Mouse (Mus musculus): ENCODE results near the gene Galr3.

Galr3 gene

DNA sequence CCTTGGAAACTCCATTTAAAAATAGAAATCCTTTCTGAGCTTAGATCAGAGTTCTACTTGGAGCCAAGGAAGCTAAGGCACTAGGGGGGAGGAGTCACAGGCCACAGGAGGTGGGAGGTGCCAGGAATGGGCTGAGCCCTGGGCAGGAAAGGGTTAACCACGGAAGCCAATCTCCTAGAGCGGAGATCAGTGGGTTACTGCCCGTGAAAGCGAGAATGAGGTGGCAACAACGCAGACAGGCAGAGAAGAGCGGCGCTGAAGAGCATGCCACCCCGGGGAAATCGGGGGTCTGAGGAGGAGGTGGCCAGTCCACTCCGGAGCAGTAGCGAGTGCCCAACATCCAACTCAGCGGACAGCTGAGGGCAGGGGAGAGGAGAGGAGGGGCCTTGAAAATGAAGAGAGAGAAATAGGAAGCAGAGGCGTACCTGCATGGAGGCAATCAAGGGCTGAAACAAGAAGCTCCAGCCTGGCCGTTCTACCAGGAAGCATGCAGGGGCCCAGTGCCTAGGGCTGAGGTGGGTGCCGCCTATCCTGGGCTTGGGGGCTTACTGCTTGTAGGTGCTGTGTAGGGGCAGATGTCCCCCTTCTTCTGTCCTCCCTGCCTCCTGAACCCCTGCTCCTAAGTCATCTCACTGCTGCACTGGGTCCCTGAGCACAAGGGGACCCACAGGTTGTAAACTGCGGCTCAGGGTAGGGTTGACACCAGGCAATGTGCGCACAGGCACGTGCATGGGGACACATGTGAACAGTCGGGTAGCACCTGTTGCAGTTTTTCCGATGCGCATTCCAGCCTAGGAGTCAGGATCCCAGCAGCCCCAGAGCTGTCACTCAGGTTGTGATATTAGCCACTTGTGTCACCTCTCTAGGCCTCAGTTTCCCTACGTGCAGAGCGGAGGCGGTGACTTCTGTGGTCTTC is 926 bp upstream of the Galr3 start:
- no peak for TF ChIP-seq GATA4 (IDR thresholded peaks at IDR 0.05; ENCODE audit: insufficient replicate concordance, low read length)

DNA sequence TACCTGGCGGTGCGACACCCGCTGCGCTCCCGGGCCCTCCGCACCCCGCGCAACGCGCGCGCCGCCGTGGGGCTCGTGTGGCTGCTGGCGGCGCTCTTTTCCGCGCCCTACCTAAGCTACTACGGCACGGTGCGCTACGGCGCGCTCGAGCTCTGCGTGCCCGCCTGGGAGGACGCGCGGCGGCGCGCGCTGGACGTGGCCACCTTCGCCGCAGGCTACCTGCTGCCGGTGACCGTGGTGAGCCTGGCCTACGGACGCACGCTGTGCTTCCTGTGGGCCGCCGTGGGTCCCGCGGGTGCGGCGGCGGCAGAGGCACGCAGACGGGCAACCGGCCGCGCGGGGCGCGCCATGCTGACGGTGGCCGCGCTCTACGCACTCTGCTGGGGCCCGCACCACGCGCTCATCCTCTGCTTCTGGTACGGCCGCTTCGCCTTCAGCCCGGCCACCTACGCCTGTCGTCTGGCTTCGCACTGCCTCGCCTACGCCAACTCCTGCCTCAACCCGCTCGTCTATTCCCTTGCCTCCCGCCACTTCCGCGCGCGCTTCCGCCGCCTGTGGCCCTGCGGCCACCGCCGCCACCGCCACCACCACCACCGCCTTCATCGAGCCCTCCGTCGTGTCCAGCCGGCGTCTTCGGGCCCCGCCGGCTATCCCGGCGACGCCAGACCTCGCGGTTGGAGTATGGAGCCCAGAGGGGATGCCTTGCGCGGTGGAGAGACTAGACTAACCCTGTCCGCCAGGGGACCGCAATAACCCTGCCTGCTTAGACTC is 1.2 kb downstream of the Galr3 start:
- no peak for TF ChIP-seq GATA4 (IDR thresholded peaks at IDR 0.05; ENCODE audit: insufficient replicate concordance, low read length)

DNA sequence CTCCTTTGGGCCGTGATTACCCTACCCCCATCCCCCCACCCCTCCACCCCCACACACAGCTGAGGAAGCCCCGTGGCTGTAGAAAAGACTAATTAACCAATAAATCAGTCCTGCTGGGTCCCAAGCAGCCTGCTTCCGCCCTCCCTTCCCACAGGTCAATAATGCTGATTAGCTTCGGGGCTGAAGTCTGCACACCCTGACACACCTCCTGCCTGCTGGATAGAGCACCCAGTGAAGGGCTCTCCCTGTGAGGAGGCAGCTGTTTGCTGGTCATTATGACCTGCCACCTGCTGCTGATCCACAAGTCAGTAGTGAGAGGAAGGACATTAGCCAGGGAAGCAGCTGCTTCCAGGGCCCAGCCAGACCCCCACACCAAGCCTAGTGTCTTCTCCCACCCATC is 3.2 kb downstream of the Galr3 start:
- no peak for TF ChIP-seq GATA4 (IDR thresholded peaks at IDR 0.05; ENCODE audit: insufficient replicate concordance, low read length)

DNA sequence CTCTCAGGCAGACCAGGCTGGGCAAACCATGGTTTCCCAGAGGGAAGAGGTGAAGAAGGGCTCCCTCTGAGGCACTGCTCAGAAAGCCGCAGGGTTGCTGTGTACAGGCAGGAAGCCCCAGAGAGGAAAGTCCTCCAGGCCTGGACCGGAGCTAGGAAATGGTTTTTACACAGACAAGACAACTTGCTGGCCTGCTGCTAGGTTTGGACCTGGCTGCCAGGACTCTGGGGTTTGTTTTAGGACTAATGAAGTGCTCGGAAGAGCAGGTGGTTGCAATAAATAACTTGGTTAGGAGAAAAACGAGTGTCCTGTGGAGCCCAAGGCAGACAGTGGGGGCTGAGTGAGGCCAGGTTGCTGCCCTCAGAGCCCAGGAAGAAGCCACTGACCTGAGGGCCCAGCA is 6.5 kb downstream of the Galr3 start:
- TF ChIP-seq GATA4 (IDR thresholded peaks at IDR 0.05; ENCODE audit: insufficient replicate concordance, low read length) = no peak

DNA sequence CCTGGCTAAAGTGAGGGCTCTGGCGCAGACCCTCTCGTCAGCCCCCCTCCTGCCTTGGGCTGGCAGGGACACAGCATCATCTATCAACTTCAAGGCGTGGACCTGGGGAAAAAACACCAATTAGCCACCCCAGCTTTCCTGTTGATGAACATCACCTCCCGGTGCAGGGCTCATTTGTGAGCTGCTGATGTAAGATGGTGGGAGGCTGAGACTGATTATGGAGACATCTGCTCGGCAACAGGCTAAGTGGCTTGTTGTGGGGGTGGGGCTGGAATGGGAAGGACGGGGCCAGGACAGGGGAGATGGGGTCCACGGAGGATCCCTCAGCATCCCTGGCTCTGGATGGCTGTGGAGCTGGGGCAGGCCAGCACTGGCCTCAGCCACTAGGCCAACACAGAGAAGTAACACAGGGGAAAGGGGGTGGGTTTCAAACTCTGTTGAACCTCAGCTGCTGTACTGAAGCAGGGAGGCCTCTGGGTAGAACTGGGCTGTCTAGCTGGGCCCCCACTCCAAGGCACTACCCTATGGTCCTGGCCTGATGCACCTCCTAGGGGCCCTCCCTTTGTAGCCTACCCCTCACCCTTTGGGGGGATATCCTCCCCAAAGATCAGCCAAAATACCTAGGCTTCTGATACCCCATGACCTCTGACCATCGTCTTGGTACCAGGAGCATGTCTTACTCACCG is 8.6 kb downstream of the Galr3 start:
- no peak for TF ChIP-seq GATA4 (IDR thresholded peaks at IDR 0.05; ENCODE audit: insufficient replicate concordance, low read length)

DNA sequence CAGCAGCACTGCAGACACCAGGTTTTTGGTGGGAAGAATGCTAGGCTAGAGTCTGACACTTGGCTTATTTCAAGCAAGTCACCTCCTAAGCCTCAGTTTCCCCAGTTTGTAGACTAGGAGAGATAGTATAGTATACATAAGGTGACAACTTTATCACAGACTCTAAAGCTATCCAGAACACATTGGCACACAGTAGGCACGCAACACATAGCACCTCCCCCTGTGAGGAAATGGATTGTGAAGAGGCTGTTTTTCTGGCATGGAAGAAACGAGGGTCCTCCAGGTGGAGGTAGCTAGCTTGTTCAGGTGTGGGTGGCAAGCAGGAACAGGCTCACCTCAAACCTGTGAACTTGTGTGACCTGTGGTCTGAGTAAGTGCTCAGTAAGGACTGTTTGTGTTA is 9.3 kb downstream of the Galr3 start:
- no peak for TF ChIP-seq GATA4 (IDR thresholded peaks at IDR 0.05; ENCODE audit: insufficient replicate concordance, low read length)

DNA sequence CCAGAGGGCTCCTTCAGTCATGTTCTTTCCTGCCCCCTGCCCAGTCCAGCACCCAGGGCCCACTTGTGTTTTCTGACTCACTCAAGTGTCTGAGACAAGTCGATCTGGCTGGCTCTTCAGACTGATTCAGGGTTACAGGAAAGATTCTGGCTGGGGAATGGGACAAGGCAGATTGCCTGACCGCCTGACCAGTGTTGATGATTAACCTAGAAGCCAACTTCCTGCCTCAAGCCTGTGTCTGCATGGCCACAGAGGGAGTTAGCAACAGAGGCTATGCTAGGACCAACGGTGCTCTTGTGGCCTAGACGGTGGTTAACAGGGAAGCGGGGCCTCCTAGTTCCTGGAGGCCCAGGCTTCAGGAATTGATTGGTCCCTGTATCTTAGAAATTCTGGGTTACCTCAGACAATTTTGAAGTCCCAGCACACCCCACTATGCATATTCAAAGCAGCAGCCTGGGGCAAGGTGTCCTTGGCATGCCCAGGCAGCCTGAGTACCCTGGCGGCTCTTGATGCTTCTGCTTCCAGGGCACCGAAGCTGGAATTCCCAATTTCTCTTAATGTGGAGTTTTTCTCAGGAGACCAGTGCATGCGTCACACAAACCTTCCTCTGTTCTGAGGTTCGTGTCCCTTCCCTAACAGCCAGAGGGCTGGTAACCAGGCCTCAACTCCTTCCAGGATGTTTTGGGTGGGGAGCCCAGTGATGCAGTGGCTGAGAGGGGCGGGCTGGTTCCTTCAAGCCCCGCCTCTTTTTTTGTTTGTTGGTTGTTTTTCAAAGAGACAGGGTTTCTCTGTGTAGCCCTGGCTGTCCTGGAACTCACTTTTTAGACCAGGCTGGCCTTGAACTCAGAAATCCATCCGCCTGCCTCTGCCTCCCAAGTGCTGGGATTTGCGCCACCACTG is 10.0 kb downstream of the Galr3 start:
- TF ChIP-seq GATA4 (IDR thresholded peaks at IDR 0.05; ENCODE audit: insufficient replicate concordance, low read length) = no peak

DNA sequence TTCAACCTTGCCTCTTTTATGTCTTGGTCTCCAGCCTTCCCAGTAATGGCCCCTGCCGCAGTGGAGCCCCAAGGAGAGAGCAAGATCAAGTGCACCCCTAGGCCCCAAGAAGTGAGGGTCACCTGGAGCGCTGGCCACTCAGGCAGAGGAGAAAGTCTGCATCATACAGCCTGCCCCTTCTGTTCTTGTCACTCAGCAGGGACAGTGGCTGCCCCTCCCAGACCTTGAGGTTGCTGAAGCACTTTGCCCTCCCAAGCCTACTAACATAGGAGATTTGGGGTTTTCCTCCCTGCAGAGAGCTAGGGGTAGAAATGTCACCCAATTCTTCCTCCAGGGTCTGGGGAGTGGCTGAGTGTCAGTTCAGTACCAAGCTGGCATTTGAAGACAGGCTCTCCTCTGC is 10.7 kb downstream of the Galr3 start:
- TF ChIP-seq GATA4 (IDR thresholded peaks at IDR 0.05; ENCODE audit: insufficient replicate concordance, low read length) = no peak

DNA sequence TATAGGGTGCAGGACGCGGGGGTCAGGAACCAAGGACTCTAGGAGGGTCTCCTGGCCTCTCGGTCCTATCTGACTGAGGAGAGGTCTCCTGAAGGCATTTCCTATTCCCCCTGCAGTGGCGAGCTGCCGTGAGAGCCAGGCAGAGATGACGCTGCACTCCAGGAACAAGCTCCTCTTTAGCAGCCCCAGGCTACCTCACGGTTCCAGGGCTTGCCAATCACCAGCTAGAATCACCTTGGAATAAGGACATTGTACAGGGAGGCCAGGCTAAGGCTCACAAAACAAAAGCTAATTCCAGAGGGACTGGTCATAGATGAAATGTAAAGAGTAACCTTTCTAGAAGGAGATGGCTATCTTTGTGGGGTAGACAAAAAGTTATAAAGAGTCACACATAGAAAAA is 14.9 kb downstream of the Galr3 start:
- no peak for TF ChIP-seq GATA4 (IDR thresholded peaks at IDR 0.05; ENCODE audit: insufficient replicate concordance, low read length)

DNA sequence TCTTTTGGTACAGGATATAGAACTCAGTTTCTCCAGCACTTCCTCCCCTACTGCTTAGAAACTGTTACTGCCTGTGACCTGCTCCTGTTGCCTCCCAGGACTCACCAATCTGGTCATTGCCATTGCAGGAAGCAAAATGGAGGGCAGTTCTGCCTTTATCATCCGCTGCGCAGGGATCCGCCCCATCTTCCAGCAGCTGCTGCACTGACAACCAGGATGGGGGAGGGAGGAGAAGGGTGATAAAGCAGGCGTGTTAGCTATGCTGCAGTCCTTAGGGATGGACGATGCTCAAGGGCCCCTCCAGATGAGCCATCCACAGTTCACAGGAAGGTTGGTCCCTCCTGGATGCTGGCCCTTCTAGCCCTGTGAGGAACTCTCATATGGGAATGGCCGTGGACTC is 16.2 kb downstream of the Galr3 start:
- no peak for TF ChIP-seq GATA4 (IDR thresholded peaks at IDR 0.05; ENCODE audit: insufficient replicate concordance, low read length)

DNA sequence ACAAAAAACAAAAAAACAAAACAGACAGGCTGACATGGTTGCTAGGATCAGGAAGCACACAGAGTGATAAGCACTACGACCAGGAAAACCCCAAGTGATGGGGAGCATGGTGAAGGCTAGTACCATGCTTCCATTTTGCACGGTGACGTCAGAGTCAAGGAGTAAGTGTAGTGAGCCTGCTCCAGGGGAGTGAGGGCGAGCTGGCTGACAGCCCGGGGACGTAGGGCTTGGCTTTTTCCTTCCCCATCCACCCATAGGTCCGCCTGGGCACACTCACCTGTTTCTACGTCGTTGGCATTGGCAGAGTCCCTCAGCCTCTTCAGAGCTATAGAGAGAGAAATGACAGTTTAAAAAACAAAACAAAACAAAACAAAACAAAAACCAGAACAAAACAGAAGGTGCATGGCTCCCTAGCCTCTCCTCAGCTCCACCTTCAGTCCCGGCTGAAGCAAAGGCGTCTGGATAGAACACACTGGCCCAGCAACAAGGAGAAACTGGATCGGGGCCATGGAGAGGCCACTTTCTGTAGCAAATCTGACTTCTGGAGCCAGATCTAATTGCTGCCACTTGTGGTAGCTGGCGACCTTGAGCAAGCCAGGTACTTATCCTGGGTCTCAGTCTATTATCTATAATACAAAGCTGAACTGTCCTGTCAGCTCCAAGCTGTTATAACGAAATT is 19.3 kb downstream of the Galr3 start:
- no peak for TF ChIP-seq GATA4 (IDR thresholded peaks at IDR 0.05; ENCODE audit: insufficient replicate concordance, low read length)

DNA sequence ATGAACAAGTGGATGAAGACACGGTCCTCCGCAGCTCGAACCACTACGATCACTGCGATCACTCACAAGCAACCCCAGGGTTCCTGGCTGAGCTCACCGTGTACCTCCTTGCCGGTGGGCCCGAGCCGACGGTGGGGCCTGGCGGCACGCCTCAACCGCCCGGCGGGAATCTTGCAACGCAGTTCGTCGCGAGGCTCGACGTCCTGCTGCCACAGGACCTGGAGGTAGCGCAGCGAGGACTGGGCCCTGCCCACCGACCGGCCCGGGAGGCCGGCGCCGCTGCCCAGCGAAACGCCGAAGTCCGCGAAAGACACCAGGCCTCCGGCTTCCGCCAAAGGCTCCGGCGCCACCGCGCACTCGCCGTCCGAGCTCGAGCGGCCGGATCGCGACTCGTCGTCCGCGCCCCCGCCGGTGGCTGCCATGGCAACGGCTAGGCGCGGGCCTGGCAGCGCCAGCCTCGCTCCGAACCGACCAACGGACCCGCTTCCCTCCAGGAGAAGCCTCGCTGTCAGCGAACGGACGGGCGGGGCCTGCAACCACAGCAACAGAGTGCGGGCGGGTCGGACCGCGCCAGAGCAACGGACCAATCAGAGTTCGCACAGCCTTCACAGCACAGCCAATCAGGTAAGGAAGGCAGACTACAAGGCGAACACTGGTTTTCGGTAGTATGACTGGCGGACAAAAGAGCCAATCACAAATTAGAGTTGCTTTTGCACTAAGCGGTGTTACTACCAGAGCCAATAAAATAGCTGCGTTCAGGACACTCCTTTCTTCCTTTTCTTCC is 20.9 kb downstream of the Galr3 start, which contains the start of gene Ankrd54:
Gene Ankrd54, minus strand, starts transcription at position 518 of the 784 bp plus-strand sequence.
- TF ChIP-seq GATA4 (IDR thresholded peaks at IDR 0.05; ENCODE audit: insufficient replicate concordance, low read length) = no peak

DNA sequence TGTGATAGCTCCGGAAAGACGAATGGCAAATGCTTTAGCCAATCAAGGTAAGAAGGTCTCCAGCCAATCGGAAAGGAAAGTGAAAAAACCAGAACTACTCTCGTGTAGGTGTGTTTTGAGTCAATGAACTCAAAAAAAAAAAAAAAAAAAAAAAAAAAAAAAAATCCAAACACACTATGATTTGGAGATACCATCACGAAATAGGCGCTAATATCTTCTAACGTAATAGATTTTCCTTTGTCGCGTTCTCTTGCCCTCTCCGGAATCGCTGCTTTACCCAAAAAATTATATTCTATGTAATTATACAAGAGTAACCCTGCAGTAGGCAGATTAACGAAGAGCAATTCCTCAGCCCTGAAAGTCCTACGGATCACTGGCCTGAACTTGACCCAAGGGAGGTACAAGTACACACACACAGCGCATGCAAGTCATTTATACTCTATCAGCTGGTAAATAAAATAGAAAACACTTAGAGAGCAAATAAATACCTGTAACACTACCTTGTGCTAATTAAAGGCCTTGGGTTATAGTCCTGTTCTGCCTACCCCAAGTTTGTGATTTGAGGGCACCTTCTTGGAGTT is 21.6 kb downstream of the Galr3 start:
- no peak for TF ChIP-seq GATA4 (IDR thresholded peaks at IDR 0.05; ENCODE audit: insufficient replicate concordance, low read length)

Measured in liver, adult (tissue).